Mouse (Mus musculus): Measurements from ENCODE around the gene Tas2r126. TPM values are rescaled to one million over a fixed set of nuclear protein-coding genes. Genes with fewer than 3 reads are reported as not detected.

Tas2r126 gene
- polyA plus RNA-seq, 1 experiment = not detected

- WGBS = 51% methylated on average over 1 of the region's 1 CpGs
- no peak for DNase-seq (ENCODE audit: low read depth, low spot score)
Observed at GRCm38 (mm10) chr6:42476235-42476634, 41.9 kb downstream of the Tas2r126 start, which contains the start of gene Olfr457. Gene Olfr457, minus strand, starts transcription at chr6:42476335.

GRCm38 (mm10) chr6:42484633-42485032 is 50.3 kb downstream of the Tas2r126 start:
- DNase-seq (ENCODE audit: low read depth, low spot score) = no peak

Other genes starting within 250 kb of the Tas2r126 start
- not detected in 2 replicates for gene Tas2r144, start 219.2 kb upstream of the Tas2r126 start, polyA plus RNA-seq (2012; rRNA removed)
- 20.4 and 36.1 TPM in 2 replicates for gene Gstk1, start 188.6 kb upstream of the Tas2r126 start, polyA plus RNA-seq (2012; rRNA removed)
- gene Tmem139, start 172.6 kb upstream of the Tas2r126 start, polyA plus RNA-seq (2012; rRNA removed) = 20.6 and 34.9 TPM in 2 replicates
- gene Casp2, start 169.6 kb upstream of the Tas2r126 start, polyA plus RNA-seq (2012; rRNA removed) = 26.2 and 47.8 TPM in 2 replicates
- 0.31 and 0.51 TPM in 2 replicates for gene Clcn1, start 147.8 kb upstream of the Tas2r126 start, polyA plus RNA-seq (2012; rRNA removed)
- 0.18 and 0.27 TPM in 2 replicates for gene Fam131b, start 109.9 kb upstream of the Tas2r126 start, polyA plus RNA-seq (2012; rRNA removed)
- gene Zyx, start 84.9 kb upstream of the Tas2r126 start, polyA plus RNA-seq (2012; rRNA removed) = 109 and 128 TPM in 2 replicates
- gene Epha1, start 61.3 kb upstream of the Tas2r126 start, polyA plus RNA-seq (2012; rRNA removed) = 26.0 and 55.4 TPM in 2 replicates
- 0.10 TPM in 1 of 2 replicates, not detected in the other for gene Tas2r143, start 34.3 kb upstream of the Tas2r126 start, polyA plus RNA-seq (2012; rRNA removed)
- not detected in 2 replicates for gene Tas2r135, start 29.1 kb upstream of the Tas2r126 start, polyA plus RNA-seq (2012; rRNA removed)
- gene Olfr458, start 30.7 kb downstream of the Tas2r126 start, polyA plus RNA-seq (2012; rRNA removed) = not detected in 2 replicates
- gene Olfr457, start 41.8 kb downstream of the Tas2r126 start, polyA plus RNA-seq (2012; rRNA removed) = not detected in 2 replicates
- not detected in 2 replicates for gene Olfr456, start 52.7 kb downstream of the Tas2r126 start, polyA plus RNA-seq (2012; rRNA removed)
- gene Olfr455, start 113.1 kb downstream of the Tas2r126 start, polyA plus RNA-seq (2012; rRNA removed) = not detected in 2 replicates
- not detected in 2 replicates for gene Tcaf3, start 163.2 kb downstream of the Tas2r126 start, polyA plus RNA-seq (2012; rRNA removed)
- gene Tcaf2, start 210.7 kb downstream of the Tas2r126 start, polyA plus RNA-seq (2012; rRNA removed) = 1.2 and 2.8 TPM in 2 replicates

Data from large intestine, adult 2 months (tissue).